18 mouse cellular contexts compared by ENCODE assay signal in genomic region chr13:112761787-112762186, GRCm38 (mm10). TPM values are rescaled to one million over a fixed set of nuclear protein-coding genes. Genes with fewer than 3 reads are reported as not detected.
DNase-seq lines count a peak whose midpoint lies in the region; ATAC-seq and TF ChIP-seq lines count a peak whose summit lies in the region.
"Had no signal": no experiment of that assay in that cellular context is flagged by ENCODE, and none has a peak within 500 bp of the region (broad histone marks: within the 10 kb centered on the region; RNA-seq: fewer than 3 reads in every experiment).

No protein-coding gene starts in this region.

- DNase-seq in gastrocnemius, adult 2 months = no peak
- no peak for DNase-seq in gastrocnemius, adult 8-10 months (ENCODE audit: low spot score in 2 of 2)
- DNase-seq in kidney, adult 2 months = peak; percentile 79
- DNase-seq in kidney, adult 8-10 months = no peak
- no peak for DNase-seq in lung, postnatal 14 days
- DNase-seq: adrenal gland, postnatal 14 days; cerebellum, postnatal 10 days; gastrocnemius, postnatal 14 days; heart, postnatal 36 days; liver, embryonic 13.5 days; lung, postnatal 4 days; thymus, adult 18-20 months had no signal

- WGBS in kidney, adult 2 months = 32% methylated on average over 1 of the region's 1 CpGs
- WGBS in lung, embryonic 16.5 days = 40% methylated on average over 1 of the region's 1 CpGs
- WGBS in stomach, embryonic 15.5 days = 25% methylated on average over 1 of the region's 1 CpGs
- 76% methylated on average over 1 of the region's 1 CpGs for WGBS in midbrain, embryonic 16.5 days

- no peak for ATAC-seq in lung, embryonic 16.5 days (ENCODE audit: low read depth)
- ATAC-seq in stomach, embryonic 15.5 days (ENCODE audit: insufficient read depth, low FRiP score, low read depth) = no peak
- no peak for ATAC-seq in midbrain, embryonic 16.5 days
- ATAC-seq: hindbrain, postnatal 0 days had no signal

- peak overlapping the region; percentile 91 for H3K27ac ChIP-seq in gastrocnemius, adult 2 months
- H3K27ac ChIP-seq in kidney, adult 2 months (ENCODE audit: insufficient read depth, low read depth, low read length) = peak overlapping the region; percentile 96
- H3K27ac ChIP-seq in lung, embryonic 16.5 days (ENCODE audit: low read length) = peak overlapping the region; percentile 52; the same call in 1 of the 2 replicates
- H3K27ac ChIP-seq in stomach, embryonic 15.5 days = peak overlapping the region; percentile 85
- H3K27ac ChIP-seq in midbrain, embryonic 16.5 days (ENCODE audit: low read length) = no peak overlapping the region
- H3K27ac ChIP-seq: hindbrain, postnatal 0 days; layer of hippocampus, adult 2 months; liver, embryonic 13.5 days; midbrain, embryonic 12.5 days had no signal

- no peak overlapping the region for H3K9ac ChIP-seq in lung, embryonic 16.5 days (ENCODE audit: low read length)
- no peak overlapping the region for H3K9ac ChIP-seq in stomach, embryonic 15.5 days
- H3K9ac ChIP-seq in midbrain, embryonic 16.5 days (ENCODE audit: low read depth, low read length) = no peak overlapping the region
- H3K9ac ChIP-seq: liver, embryonic 13.5 days; midbrain, embryonic 12.5 days had no signal

- H3K36me3 ChIP-seq in kidney, adult 2 months (ENCODE audit: control insufficient read depth, insufficient read depth, low read length) = no peaks in the 10 kb centered on the region
- H3K36me3 ChIP-seq in lung, embryonic 16.5 days (ENCODE audit: control insufficient read depth, insufficient read depth, low read length) = no peaks in the 10 kb centered on the region
- no peaks in the 10 kb centered on the region for H3K36me3 ChIP-seq in stomach, embryonic 15.5 days
- no peaks in the 10 kb centered on the region for H3K36me3 ChIP-seq in midbrain, embryonic 16.5 days (ENCODE audit: control insufficient read depth, insufficient read depth, low read length)
- H3K36me3 ChIP-seq: liver, embryonic 13.5 days; midbrain, embryonic 12.5 days had no signal

- intact Hi-C loops in gastrocnemius, adult 2 months (cut with DNase I) = no loop called here

- H3K4me1 ChIP-seq in kidney, adult 2 months (ENCODE audit: control insufficient read depth, insufficient read depth, low read length) = 0 out of 2 replicates have a peak, but pooled peaks cover 3% of the 10 kb centered on the region
- peaks cover 19% of the 10 kb centered on the region for H3K4me1 ChIP-seq in lung, embryonic 16.5 days (replicated peaks; ENCODE audit: control insufficient read depth, insufficient read depth, low read length)
- peaks cover 35% of the 10 kb centered on the region for H3K4me1 ChIP-seq in stomach, embryonic 15.5 days
- H3K4me1 ChIP-seq in midbrain, embryonic 16.5 days (ENCODE audit: control insufficient read depth, insufficient read depth, low read length) = no peaks in the 10 kb centered on the region
- H3K4me1 ChIP-seq: midbrain, embryonic 12.5 days had no signal

- H3K27me3 ChIP-seq in kidney, adult 2 months (replicated peaks; ENCODE audit: control insufficient read depth, insufficient read depth, low read length) = no peaks in the 10 kb centered on the region
- no peaks in the 10 kb centered on the region for H3K27me3 ChIP-seq in lung, embryonic 16.5 days (ENCODE audit: control insufficient read depth, insufficient read depth, low read depth, low read length)
- no peaks in the 10 kb centered on the region for H3K27me3 ChIP-seq in stomach, embryonic 15.5 days (replicated peaks)
- H3K27me3 ChIP-seq in midbrain, embryonic 16.5 days (ENCODE audit: control insufficient read depth, insufficient read depth, low read depth, low read length) = no peaks in the 10 kb centered on the region
- H3K27me3 ChIP-seq: midbrain, embryonic 12.5 days had no signal

- peak overlapping the region; percentile 66 for H3K4me3 ChIP-seq in gastrocnemius, adult 2 months
- H3K4me3 ChIP-seq in kidney, adult 2 months (ENCODE audit: insufficient read depth, low read depth, low read length) = no peak overlapping the region
- H3K4me3 ChIP-seq in lung, embryonic 16.5 days (ENCODE audit: low read length) = no peak overlapping the region
- no peak overlapping the region for H3K4me3 ChIP-seq in stomach, embryonic 15.5 days (replicated peaks)
- no peak overlapping the region for H3K4me3 ChIP-seq in midbrain, embryonic 16.5 days (ENCODE audit: low read depth, low read length)
- H3K4me3 ChIP-seq: layer of hippocampus, adult 2 months; liver, embryonic 13.5 days; midbrain, embryonic 12.5 days had no signal

- no peak for TF ChIP-seq CTCF in gastrocnemius, adult 2 months (IDR thresholded peaks at IDR 0.05)
- TF ChIP-seq CTCF in kidney, adult 2 months (conservative IDR thresholded peaks at IDR 0.05; ENCODE audit: insufficient read depth, insufficient read length, low read depth, low read length) = no peak

- H3K4me2 ChIP-seq in lung, embryonic 16.5 days (ENCODE audit: low read depth, low read length) = no peak overlapping the region
- no peak overlapping the region for H3K4me2 ChIP-seq in stomach, embryonic 15.5 days
- no peak overlapping the region for H3K4me2 ChIP-seq in midbrain, embryonic 16.5 days (ENCODE audit: low read length)
- H3K4me2 ChIP-seq: liver, embryonic 13.5 days; midbrain, embryonic 12.5 days had no signal

- no peak for TF ChIP-seq POLR2A in kidney, adult 2 months (IDR thresholded peaks at IDR 0.05; ENCODE audit: low read depth, low read length)

- H3K9me3 ChIP-seq in lung, embryonic 16.5 days (ENCODE audit: control insufficient read depth, low read length) = no peaks in the 10 kb centered on the region
- H3K9me3 ChIP-seq in stomach, embryonic 15.5 days = no peaks in the 10 kb centered on the region
- peaks cover 3% of the 10 kb centered on the region; the same call in 1 of the 2 replicates for H3K9me3 ChIP-seq in midbrain, embryonic 16.5 days (replicated peaks; ENCODE audit: control insufficient read depth, low read length, poor library complexity, severe bottlenecking)
- H3K9me3 ChIP-seq: liver, embryonic 13.5 days; midbrain, embryonic 12.5 days had no signal

RNA-seq across cellular contexts. Expression of gene Plpp1, which starts 38.8 kb away (rescaled TPM):
- total RNA-seq in gastrocnemius, adult 2 months (2021) = 10 to 100 TPM; 35.6 to 49.4 TPM
- 10 to 100 TPM; 33.7 to 45.4 (median 40.9) TPM for total RNA-seq in gastrocnemius, adult 8-10 months (2022)
- polyA plus RNA-seq in kidney, adult 2 months (2012; rRNA removed) = 98.1 and 123 TPM in 2 replicates
- polyA plus RNA-seq in lung, embryonic 16.5 days (2015; fragmentation: Nextera tagmentation; extraction: Ambion mirVana) = 81.5 and 90.8 TPM in 2 replicates
- polyA plus RNA-seq in stomach, embryonic 15.5 days (2015; fragmentation: Nextera tagmentation; extraction: Ambion mirVana) = 94.1 and 102 TPM in 2 replicates
- 58.7 and 69.5 TPM in 2 replicates for polyA plus RNA-seq in midbrain, embryonic 16.5 days (2015; fragmentation: Nextera tagmentation; extraction: Ambion mirVana)
